Mouse (Mus musculus): ENCODE measurements around the gene Mast4.

The Mast4 gene

GRCm38 (mm10) chr13:102852865-102853264 is 481.4 kb downstream of the Mast4 start:
- DNase-seq, result peak; percentile 83

GRCm38 (mm10) chr13:102851253-102851652 is 483.0 kb downstream of the Mast4 start:
- DNase-seq, result no peak

GRCm38 (mm10) chr13:102850594-102850993 is 483.7 kb downstream of the Mast4 start:
- no peak for DNase-seq

- DNase-seq, result no peak
These were observed 485.2 kb downstream of the Mast4 start for GRCm38 (mm10) chr13:102849068-102849467.

- no peak for DNase-seq
These were observed 487.8 kb downstream of the Mast4 start for GRCm38 (mm10) chr13:102846473-102846872.

GRCm38 (mm10) chr13:102842715-102843114 is 491.6 kb downstream of the Mast4 start:
- no peak for DNase-seq

GRCm38 (mm10) chr13:102842237-102842636 is 492.1 kb downstream of the Mast4 start:
- DNase-seq, result peak; percentile 64

GRCm38 (mm10) chr13:102839741-102840482 is 494.4 kb downstream of the Mast4 start:
- peak; percentile 29 for DNase-seq

- no peak for DNase-seq
These were observed 496.9 kb downstream of the Mast4 start for GRCm38 (mm10) chr13:102837427-102837826.

- DNase-seq, result no peak
These were observed 499.0 kb downstream of the Mast4 start for GRCm38 (mm10) chr13:102835336-102835735.

GRCm38 (mm10) chr13:102818287-102818686 is 516.0 kb downstream of the Mast4 start:
- DNase-seq, result no peak

- no peak for DNase-seq
These were observed 517.6 kb downstream of the Mast4 start for GRCm38 (mm10) chr13:102816689-102817088.

GRCm38 (mm10) chr13:102815158-102815557 is 519.1 kb downstream of the Mast4 start:
- no peak for DNase-seq

GRCm38 (mm10) chr13:102811129-102811832 is 523.0 kb downstream of the Mast4 start:
- peak; percentile 91 for DNase-seq

- no peak for DNase-seq
These were observed 527.6 kb downstream of the Mast4 start for GRCm38 (mm10) chr13:102806652-102807051.

GRCm38 (mm10) chr13:102805190-102805589 is 529.1 kb downstream of the Mast4 start:
- DNase-seq, result no peak

- no peak for DNase-seq
These were observed 531.1 kb downstream of the Mast4 start for GRCm38 (mm10) chr13:102803206-102803605.

GRCm38 (mm10) chr13:102792157-102792556 is 542.1 kb downstream of the Mast4 start:
- DNase-seq, result no peak

- no peak for DNase-seq
These were observed 543.6 kb downstream of the Mast4 start for GRCm38 (mm10) chr13:102790601-102791155.

GRCm38 (mm10) chr13:102786666-102787230 is 547.5 kb downstream of the Mast4 start:
- no peak for DNase-seq

GRCm38 (mm10) chr13:102783531-102784310 is 550.6 kb downstream of the Mast4 start:
- no peak for DNase-seq

GRCm38 (mm10) chr13:102779275-102779674 is 555.0 kb downstream of the Mast4 start:
- no peak for DNase-seq

- no peak for DNase-seq
These were observed 555.4 kb downstream of the Mast4 start for GRCm38 (mm10) chr13:102778859-102779258.

All from kidney, adult 9 months (tissue).